Mouse (Mus musculus) frontal cortex, adult (tissue): ENCODE results near the gene Oxsm.
A peak's percentile ranks its signal among the peaks of the same experiment; 100 is the strongest.

Experiments used
- ATAC-seq: cut with Nextera tagmentation; 2 replicates; pipeline ENCODE4 v1.9.2; 2017; ENCODE audit warnings: mild to moderate bottlenecking, moderate library complexity, mixed read lengths; ENCODE audit not compliant: low TSS enrichment

The Oxsm gene

GRCm38 (mm10) chr14:16249171-16249874, at the start of gene Oxsm, which contains the start of gene Ngly1:
Oxsm (minus strand) TSS chr14:16249808.
Ngly1 (plus strand) TSS chr14:16249280.
- peak; percentile 96 for ATAC-seq

- ATAC-seq, result peak; percentile 87
Measured at GRCm38 (mm10) chr14:16296816-16297468, 47.3 kb upstream of the Oxsm start.

GRCm38 (mm10) chr14:16293921-16294320, 44.3 kb upstream of the Oxsm start:
- ATAC-seq, result no peak

- no peak for ATAC-seq
Measured at GRCm38 (mm10) chr14:16293015-16293414, 43.4 kb upstream of the Oxsm start.

GRCm38 (mm10) chr14:16292371-16292770, 42.8 kb upstream of the Oxsm start:
- ATAC-seq, result peak; percentile 58

- no peak for ATAC-seq
Measured at GRCm38 (mm10) chr14:16283966-16284365, 34.4 kb upstream of the Oxsm start.

GRCm38 (mm10) chr14:16279196-16279595, 29.6 kb upstream of the Oxsm start:
- no peak for ATAC-seq

GRCm38 (mm10) chr14:16273677-16274076, 24.1 kb upstream of the Oxsm start:
- ATAC-seq, result no peak

- no peak for ATAC-seq
Measured at GRCm38 (mm10) chr14:16269776-16270175, 20.2 kb upstream of the Oxsm start.

- no peak for ATAC-seq
Measured at GRCm38 (mm10) chr14:16267028-16267427, 17.4 kb upstream of the Oxsm start.

GRCm38 (mm10) chr14:16261869-16262268, 12.3 kb upstream of the Oxsm start:
- ATAC-seq, result no peak

GRCm38 (mm10) chr14:16260541-16260940, 10.9 kb upstream of the Oxsm start:
- ATAC-seq, result peak; percentile 95

GRCm38 (mm10) chr14:16256209-16256608, 6.6 kb upstream of the Oxsm start:
- ATAC-seq, result no peak

GRCm38 (mm10) chr14:16255745-16256144, 6.1 kb upstream of the Oxsm start:
- no peak for ATAC-seq

- no peak for ATAC-seq
Measured at GRCm38 (mm10) chr14:16250099-16250498, 491 bp upstream of the Oxsm start.

GRCm38 (mm10) chr14:16248603-16249157, 928 bp downstream of the Oxsm start:
- ATAC-seq, result no peak

- no peak for ATAC-seq
Measured at GRCm38 (mm10) chr14:16248135-16248534, 1.5 kb downstream of the Oxsm start.

GRCm38 (mm10) chr14:16246340-16246912, 3.2 kb downstream of the Oxsm start:
- no peak for ATAC-seq

- no peak for ATAC-seq
Measured at GRCm38 (mm10) chr14:16245127-16245526, 4.5 kb downstream of the Oxsm start.

- no peak for ATAC-seq
Measured at GRCm38 (mm10) chr14:16244370-16244769, 5.2 kb downstream of the Oxsm start.

GRCm38 (mm10) chr14:16243603-16244209, 5.9 kb downstream of the Oxsm start:
- 0 out of 2 replicates have a peak, but pooled peaks have one; percentile 18 for ATAC-seq

GRCm38 (mm10) chr14:16242947-16243602, 6.5 kb downstream of the Oxsm start:
- peak; percentile 92 for ATAC-seq
